Mouse (Mus musculus) testis, adult 2 months (tissue): ENCODE measurements around the gene Chrm1.

Experiments used
- CTCF ChIP-seq: fragments of 200-500 bp; IDR thresholded peaks from 2 replicates; pipeline ENCODE4 v1.5.1; 2012; ENCODE audit warnings: low read depth, mild to moderate bottlenecking, inconsistent platforms, low read length, moderate library complexity; ENCODE audit not compliant: control insufficient read depth, insufficient read depth, insufficient replicate concordance
- POLR2A ChIP-seq: fragments of 200-500 bp; IDR thresholded peaks from 2 replicates; pipeline ENCODE4 v1.6.1; 2012; ENCODE audit warnings: low read depth, mild to moderate bottlenecking, inconsistent platforms, low read length, moderate library complexity; ENCODE audit not compliant: control insufficient read depth

- TF ChIP-seq CTCF = no peak
- no peak for TF ChIP-seq POLR2A
These were observed 46.5 kb downstream of the Chrm1 start for GRCm38 (mm10) chr19:8710057-8710456.
